Mouse (Mus musculus) heart, embryonic 14.5 days (tissue): ENCODE data around the gene Agbl4. TPM values are rescaled to one million over a fixed set of nuclear protein-coding genes. Genes with fewer than 3 reads are reported as not detected.
A peak's percentile ranks its signal among the peaks of the same experiment; 100 is the strongest.

ENCODE experiments used
- ATAC-seq: fragments of 200-750 bp; cut with Nextera tagmentation; 2 replicates; pipeline ENCODE4 v1.8.0; 2017; ENCODE audit warnings: low read depth, moderate TSS enrichment; ENCODE audit not compliant: insufficient number of reproducible peaks, insufficient read depth, low FRiP score
- H3K27ac ChIP-seq, 2 experiments: fragments of 200-500 bp in 1 of 2; fragments of 300-500 bp in 1 of 2; sonication (generic) in 1 of 2; replicated peaks in 1 of 2; 2 replicates each; pipeline ENCODE4 v1.5.1; 2012 to 2014; ENCODE audit warnings: low read depth in 2 of 2, low read length in 2 of 2, control low read depth in 1 of 2, mild to moderate bottlenecking in 1 of 2, mixed read lengths in 1 of 2; ENCODE audit not compliant: control insufficient read depth in 1 of 2, insufficient read depth in 1 of 2
- H3K27me3 ChIP-seq: fragments of 300-500 bp; sonication (generic); 2 replicates; pipeline ENCODE4 v1.6.1; 2014; ENCODE audit warnings: mild to moderate bottlenecking, low read length, control low read depth; ENCODE audit not compliant: control insufficient read depth, insufficient read depth
- H3K36me3 ChIP-seq: fragments of 300-500 bp; sonication (generic); 2 replicates; pipeline ENCODE4 v1.6.1; 2014; ENCODE audit warnings: mild to moderate bottlenecking, control low read depth, low read length, mixed read lengths; ENCODE audit not compliant: control insufficient read depth, insufficient read depth
- H3K4me1 ChIP-seq, 2 experiments: fragments of 200-500 bp in 1 of 2; fragments of 300-500 bp in 1 of 2; sonication (generic) in 1 of 2; 2 replicates each; pipeline ENCODE4 v1.6.1; 2012 to 2014; ENCODE audit warnings: low read length in 2 of 2, control low read depth in 1 of 2, mixed read lengths in 1 of 2; ENCODE audit not compliant: control insufficient read depth in 2 of 2, insufficient read depth in 2 of 2
- H3K4me2 ChIP-seq: fragments of 300-500 bp; sonication (generic); 2 replicates; pipeline ENCODE4 v1.6.1; 2014; ENCODE audit warnings: mild to moderate bottlenecking, low read length
- H3K4me3 ChIP-seq, 2 experiments: fragments of 200-500 bp in 1 of 2; fragments of 300-500 bp in 1 of 2; sonication (generic) in 1 of 2; 2 replicates each; pipeline ENCODE4 v1.5.1; 2012 to 2014; ENCODE audit warnings: low read length in 2 of 2, mild to moderate bottlenecking in 2 of 2, control low read depth in 1 of 2, low read depth in 1 of 2, moderate library complexity in 1 of 2; ENCODE audit not compliant: control insufficient read depth in 1 of 2, insufficient read depth in 1 of 2
- H3K9ac ChIP-seq: fragments of 300-500 bp; sonication (generic); 2 replicates; pipeline ENCODE4 v1.6.1; 2014; ENCODE audit warnings: mild to moderate bottlenecking, low read length
- H3K9me3 ChIP-seq: fragments of 300-500 bp; sonication (generic); 2 replicates; pipeline ENCODE4 v1.6.1; 2016; ENCODE audit warnings: low read length, control low read depth; ENCODE audit not compliant: control insufficient read depth
- WGBS: fragments of 180-500 bp; shearing (Covaris S2); extraction: QIAGEN DNeasy Blood & Tissue Kit; methylation state at CpG from one replicate; pipeline ENCODE4 v1.1.7; 2014; 5-methylcytosine and 5-hydroxymethylcytosine counted together
- polyA plus RNA-seq: library from polyadenylated mRNA; unstranded; fragments of >200 nt; fragmentation: Nextera tagmentation; extraction: Ambion mirVana; gene quantifications from 2 replicates; pipeline ENCODE4 v1.2.1, GENCODE M21; 2014

Agbl4 gene
- polyA plus RNA-seq, result 1.1 and 1.4 TPM in 2 replicates

GRCm38 (mm10) chr4:110397618-110398045 is at the start of gene Agbl4:
Gene Agbl4, plus strand, starts transcription at chr4:110397661.
- Histone ChIP-seq H3K27ac (no peak within 1 kb of the TSS), H3K27me3 (no peaks in the 10 kb centered on the region), H3K4me2 (peak within 1 kb of the TSS; percentile 73), H3K9ac (peak within 1 kb of the TSS; percentile 60), H3K9me3 (no peaks in the 10 kb centered on the region), H3K4me3 (peak within 1 kb of the TSS; percentile 69 to 94), H3K4me1 (no peaks in the 10 kb centered on the region; a peak in 1 of 4 replicates), H3K36me3 (no peaks in the 10 kb centered on the region)
- peak; percentile 80; the same call in 1 of the 2 replicates for ATAC-seq
- 0% methylated on average over 27 of the region's 27 CpGs for WGBS

- ATAC-seq, result no peak
- H3K36me3 ChIP-seq, result no peaks in the 10 kb centered on the region
- H3K4me3 ChIP-seq, result peak overlapping the region; percentile 55 to 68
Measured at GRCm38 (mm10) chr4:110350856-110351177, 46.6 kb upstream of the Agbl4 start.

GRCm38 (mm10) chr4:110351178-110352000 is 46.1 kb upstream of the Agbl4 start, which contains the start of gene Elavl4:
Gene Elavl4, minus strand, starts transcription at chr4:110351909.
- under 1% methylated on average over 74 of the region's 75 CpGs for WGBS
- no peaks in the 10 kb centered on the region for H3K27me3 ChIP-seq
- peak; percentile 87 for ATAC-seq

More at GRCm38 (mm10) chr4:110350856-110351177, 46.6 kb upstream of the Agbl4 start:
- Histone ChIP-seq H3K9ac (peak overlapping the region; percentile 74), H3K4me2 (peak overlapping the region; percentile 70), H3K27me3 (no peaks in the 10 kb centered on the region), H3K4me1 (no peaks in the 10 kb centered on the region), H3K27ac (peak overlapping the region; percentile 79 to 81; a peak in 2 of 4 replicates), H3K9me3 (no peaks in the 10 kb centered on the region)
- WGBS, result 9% methylated on average over 6 of the region's 6 CpGs

GRCm38 (mm10) chr4:110352001-110352369 is 45.5 kb upstream of the Agbl4 start:
- WGBS, result 1% methylated on average over 5 of the region's 5 CpGs
- H3K9me3 ChIP-seq, result no peaks in the 10 kb centered on the region
- peak overlapping the region; percentile 44 to 79; a peak in 2 of 4 replicates for H3K27ac ChIP-seq
- H3K4me2 ChIP-seq, result peak overlapping the region; percentile 70
- no peaks in the 10 kb centered on the region for H3K36me3 ChIP-seq
- peak overlapping the region; percentile 55 to 68 for H3K4me3 ChIP-seq
- no peaks in the 10 kb centered on the region for H3K27me3 ChIP-seq
- ATAC-seq, result 0 out of 2 replicates have a peak, but pooled peaks have one; percentile 41
- peak overlapping the region; percentile 74 for H3K9ac ChIP-seq
- H3K4me1 ChIP-seq, result no peaks in the 10 kb centered on the region

More at GRCm38 (mm10) chr4:110351178-110352000, 46.1 kb upstream of the Agbl4 start, which contains the start of gene Elavl4:
- peak within 1 kb of the TSS; percentile 70 for H3K4me2 ChIP-seq
- peak within 1 kb of the TSS; percentile 55 to 68 for H3K4me3 ChIP-seq
- no peaks in the 10 kb centered on the region for H3K9me3 ChIP-seq
- H3K9ac ChIP-seq, result peak within 1 kb of the TSS; percentile 74
- H3K27ac ChIP-seq, result peak within 1 kb of the TSS; percentile 79 to 81
- no peaks in the 10 kb centered on the region for H3K4me1 ChIP-seq
- no peaks in the 10 kb centered on the region for H3K36me3 ChIP-seq

GRCm38 (mm10) chr4:110360568-110360967 is 36.9 kb upstream of the Agbl4 start:
- H3K27me3 ChIP-seq, result no peaks in the 10 kb centered on the region
- WGBS, result 80% methylated on average over 2 of the region's 2 CpGs

GRCm38 (mm10) chr4:110396221-110396620 is 1.2 kb upstream of the Agbl4 start:
- no peaks in the 10 kb centered on the region; a peak in 1 of 4 replicates for H3K4me1 ChIP-seq
- WGBS, result 78% methylated on average over 5 of the region's 5 CpGs
- no peaks in the 10 kb centered on the region for H3K27me3 ChIP-seq
- H3K27ac ChIP-seq, result no peak overlapping the region
- no peak overlapping the region for H3K4me2 ChIP-seq
- no peak overlapping the region for H3K4me3 ChIP-seq
- H3K9me3 ChIP-seq, result no peaks in the 10 kb centered on the region
- no peak for ATAC-seq
- no peaks in the 10 kb centered on the region for H3K36me3 ChIP-seq
- H3K9ac ChIP-seq, result no peak overlapping the region

More at GRCm38 (mm10) chr4:110360568-110360967, 36.9 kb upstream of the Agbl4 start:
- ATAC-seq, result no peak
- H3K4me2 ChIP-seq, result no peak overlapping the region
- H3K4me3 ChIP-seq, result no peak overlapping the region
- no peaks in the 10 kb centered on the region for H3K36me3 ChIP-seq
- H3K4me1 ChIP-seq, result 0 out of 4 replicates have a peak, but pooled peaks cover 0 to 3% of the 10 kb centered on the region in 2 experiments
- no peak overlapping the region for H3K27ac ChIP-seq
- H3K9ac ChIP-seq, result no peak overlapping the region
- H3K9me3 ChIP-seq, result no peaks in the 10 kb centered on the region

- ATAC-seq, result no peak
- H3K4me1 ChIP-seq, result no peaks in the 10 kb centered on the region
- WGBS, result 21% methylated on average over 2 of the region's 2 CpGs
- H3K36me3 ChIP-seq, result no peaks in the 10 kb centered on the region
- H3K4me2 ChIP-seq, result no peak overlapping the region
- H3K9me3 ChIP-seq, result no peaks in the 10 kb centered on the region
- H3K27ac ChIP-seq, result no peak overlapping the region
- no peaks in the 10 kb centered on the region for H3K27me3 ChIP-seq
- H3K9ac ChIP-seq, result no peak overlapping the region
- no peak overlapping the region for H3K4me3 ChIP-seq
Measured at GRCm38 (mm10) chr4:110420306-110420705, 22.8 kb downstream of the Agbl4 start.
